Mouse (Mus musculus) heart, embryonic 15.5 days (tissue): ENCODE results near the gene Fastkd3. TPM values are rescaled to one million over a fixed set of nuclear protein-coding genes. Genes with fewer than 3 reads are reported as not detected.

Experiments used
- ATAC-seq: fragments of 200-750 bp; cut with Nextera tagmentation; replicated peaks from 2 replicates; pipeline ENCODE4 v1.8.0; 2017; ENCODE audit warnings: low read depth, moderate TSS enrichment; ENCODE audit not compliant: insufficient number of reproducible peaks, insufficient read depth, low FRiP score
- H3K27ac ChIP-seq: fragments of 300-500 bp; sonication (generic); 2 replicates; pipeline ENCODE4 v1.5.1; 2015; ENCODE audit warnings: mild to moderate bottlenecking, inconsistent platforms
- H3K27me3 ChIP-seq: fragments of 300-500 bp; sonication (generic); 2 replicates; pipeline ENCODE4 v1.6.1; 2015; ENCODE audit warnings: inconsistent platforms
- H3K36me3 ChIP-seq: fragments of 300-500 bp; sonication (generic); 2 replicates; pipeline ENCODE4 v1.6.1; 2015; ENCODE audit warnings: mild to moderate bottlenecking, inconsistent platforms
- H3K4me1 ChIP-seq: fragments of 300-500 bp; sonication (generic); replicated peaks from 2 replicates; pipeline ENCODE4 v1.6.1; 2015; ENCODE audit warnings: inconsistent platforms
- H3K4me2 ChIP-seq: fragments of 300-500 bp; sonication (generic); 2 replicates; pipeline ENCODE4 v1.6.1; 2015; ENCODE audit warnings: inconsistent platforms, mild to moderate bottlenecking, moderate library complexity
- H3K4me3 ChIP-seq: fragments of 300-500 bp; sonication (generic); 2 replicates; pipeline ENCODE4 v1.5.1; 2015; ENCODE audit warnings: mild to moderate bottlenecking, inconsistent platforms
- H3K9ac ChIP-seq: fragments of 300-500 bp; sonication (generic); 2 replicates; pipeline ENCODE4 v1.6.1; 2015; ENCODE audit warnings: mild to moderate bottlenecking, inconsistent platforms
- H3K9me3 ChIP-seq: fragments of 300-500 bp; sonication (generic); replicated peaks from 2 replicates; pipeline ENCODE4 v1.6.1; 2016; ENCODE audit warnings: inconsistent platforms
- WGBS: fragments of 180-500 bp; shearing (Covaris S2); methylation state at CpG from one replicate; pipeline ENCODE4 v1.1.7; 2015; ENCODE audit warnings: mixed read lengths; 5-methylcytosine and 5-hydroxymethylcytosine counted together
- polyA plus RNA-seq: library from polyadenylated mRNA; unstranded; fragments of >200 nt; fragmentation: Nextera tagmentation; extraction: Ambion mirVana; gene quantifications from 2 replicates; pipeline ENCODE4 v1.2.1, GENCODE M21; 2015

Gene Fastkd3
- polyA plus RNA-seq, 1 experiment from 2014 or later, result 16.7 TPM

- no peaks in the 10 kb centered on the region for H3K9me3 ChIP-seq
- ATAC-seq, result no peak; the same call in 1 of the 2 replicates
- no peak overlapping the region for H3K27ac ChIP-seq
- H3K4me1 ChIP-seq, result no peaks in the 10 kb centered on the region
- 52% methylated on average over 6 of the region's 6 CpGs for WGBS
- no peaks in the 10 kb centered on the region for H3K36me3 ChIP-seq
- no peaks in the 10 kb centered on the region for H3K27me3 ChIP-seq
- H3K9ac ChIP-seq, result no peak overlapping the region
- H3K4me2 ChIP-seq, result no peak overlapping the region
- H3K4me3 ChIP-seq, result no peak overlapping the region
These were observed 40.8 kb downstream of the Fastkd3 start for GRCm38 (mm10) chr13:68622792-68623191.

- H3K27me3 ChIP-seq, result no peaks in the 10 kb centered on the region
- no peak for ATAC-seq
- H3K9me3 ChIP-seq, result no peaks in the 10 kb centered on the region
- H3K27ac ChIP-seq, result no peak overlapping the region
- WGBS, result 60% methylated on average over 3 of the region's 3 CpGs
- H3K9ac ChIP-seq, result no peak overlapping the region
- H3K36me3 ChIP-seq, result no peaks in the 10 kb centered on the region
- no peaks in the 10 kb centered on the region for H3K4me1 ChIP-seq
- H3K4me3 ChIP-seq, result no peak overlapping the region
- no peak overlapping the region for H3K4me2 ChIP-seq
These were observed 45.0 kb downstream of the Fastkd3 start for GRCm38 (mm10) chr13:68627041-68627440.

Other genes with a start within 250 kb of the Fastkd3 start
- gene Mtrr, start 85 bp upstream of the Fastkd3 start, polyA plus RNA-seq, result 17.7 and 20.0 TPM in 2 replicates
- 0.21 and 0.74 TPM in 2 replicates for gene 1700001L19Rik, start 15.2 kb downstream of the Fastkd3 start, polyA plus RNA-seq